Mouse (Mus musculus) thymus, postnatal 4 days (tissue): ENCODE measurements at regions not wholly inside any gene's neighbourhood (a gene's known extent, or its start where the extent isn't known, plus 50 kb on each side); places are given as distances from the start of the nearest gene placed in this dataset.

Experiments used
- DNase-seq: peaks from one replicate; pipeline ENCODE4 v3.0.0; 2021

GRCm38 (mm10) chr9:23068101-23068791 lies 154.6 kb upstream of the Bmper start:
- no peak for DNase-seq

- no peak for DNase-seq
Measured at GRCm38 (mm10) chr9:23069161-23069560, 153.7 kb upstream of the Bmper start.

- no peak for DNase-seq
Measured at GRCm38 (mm10) chr9:23071006-23071405, 151.9 kb upstream of the Bmper start.

- DNase-seq: no peak
Measured at GRCm38 (mm10) chr9:23072741-23073140, 150.1 kb upstream of the Bmper start.

- DNase-seq: peak; percentile 27
Measured at GRCm38 (mm10) chr9:23083562-23083961, 139.3 kb upstream of the Bmper start.

- DNase-seq: no peak
Measured at GRCm38 (mm10) chr9:23089339-23089738, 133.5 kb upstream of the Bmper start.

GRCm38 (mm10) chr9:23097134-23097789 lies 125.6 kb upstream of the Bmper start:
- DNase-seq: no peak

GRCm38 (mm10) chr9:23101584-23101983 lies 121.3 kb upstream of the Bmper start:
- DNase-seq: no peak

GRCm38 (mm10) chr9:23101990-23102796 lies 120.7 kb upstream of the Bmper start:
- DNase-seq: no peak

GRCm38 (mm10) chr9:23111500-23111899 lies 111.4 kb upstream of the Bmper start:
- no peak for DNase-seq

GRCm38 (mm10) chr9:23115026-23115425 lies 107.8 kb upstream of the Bmper start:
- no peak for DNase-seq

GRCm38 (mm10) chr9:23115540-23115939 lies 107.3 kb upstream of the Bmper start:
- DNase-seq: peak; percentile 23

GRCm38 (mm10) chr9:23116311-23116710 lies 106.6 kb upstream of the Bmper start:
- DNase-seq: no peak

- no peak for DNase-seq
Measured at GRCm38 (mm10) chr9:23119811-23120210, 103.1 kb upstream of the Bmper start.

GRCm38 (mm10) chr9:23120814-23121213 lies 102.1 kb upstream of the Bmper start:
- DNase-seq: no peak

GRCm38 (mm10) chr9:23122524-23122923 lies 100.4 kb upstream of the Bmper start:
- no peak for DNase-seq

- no peak for DNase-seq
Measured at GRCm38 (mm10) chr9:23123452-23123851, 99.4 kb upstream of the Bmper start.

GRCm38 (mm10) chr9:23125761-23126704 lies 96.8 kb upstream of the Bmper start:
- no peak for DNase-seq

GRCm38 (mm10) chr9:23127338-23128017 lies 95.4 kb upstream of the Bmper start:
- no peak for DNase-seq

- no peak for DNase-seq
Measured at GRCm38 (mm10) chr9:23128018-23128369, 94.9 kb upstream of the Bmper start.

- no peak for DNase-seq
Measured at GRCm38 (mm10) chr9:23134006-23134405, 88.9 kb upstream of the Bmper start.
